Mouse (Mus musculus): ENCODE data around the gene Olfr486.
"Not testable (repeated sequence)": the region's sequence is repeated elsewhere in the genome, so short reads cannot be mapped to it uniquely, and the experiment has no call there.

Olfr486 gene

GRCm38 (mm10) chr7:108172642-108173041 is at the start of gene Olfr486:
Olfr486 (minus strand) TSS chr7:108172742.
- DNase-seq (ENCODE audit: low read depth, low spot score), result not testable (repeated sequence)

DNA sequence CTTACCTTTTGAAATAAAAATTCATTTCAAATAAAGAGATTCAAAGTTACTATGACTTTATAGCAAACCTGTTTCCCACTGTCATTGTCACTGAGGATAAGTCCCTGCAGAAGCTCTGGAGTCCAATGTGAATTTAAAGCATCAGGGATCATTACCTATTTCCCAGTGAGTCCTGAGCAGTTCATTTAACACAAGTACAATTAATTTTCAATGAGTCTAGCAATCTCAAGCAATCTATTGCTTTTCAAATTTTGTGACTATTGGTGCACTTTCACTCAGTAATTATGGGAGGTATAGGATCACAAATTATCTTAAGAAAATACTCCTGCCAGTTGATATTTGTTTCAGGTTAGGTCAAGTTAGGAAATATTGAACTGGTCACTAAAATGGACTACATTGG is 42.0 kb upstream of the Olfr486 start, which contains the start of gene Olfr487:
TSS of gene Olfr487 (minus strand) at position 101 of the 400 bp plus-strand sequence.
- not testable (repeated sequence) for DNase-seq (ENCODE audit: low read depth, low spot score)

- peak; percentile 95 for DNase-seq (ENCODE audit: low read depth, low spot score)
Measured at GRCm38 (mm10) chr7:108196938-108197337, 24.4 kb upstream of the Olfr486 start.

DNA sequence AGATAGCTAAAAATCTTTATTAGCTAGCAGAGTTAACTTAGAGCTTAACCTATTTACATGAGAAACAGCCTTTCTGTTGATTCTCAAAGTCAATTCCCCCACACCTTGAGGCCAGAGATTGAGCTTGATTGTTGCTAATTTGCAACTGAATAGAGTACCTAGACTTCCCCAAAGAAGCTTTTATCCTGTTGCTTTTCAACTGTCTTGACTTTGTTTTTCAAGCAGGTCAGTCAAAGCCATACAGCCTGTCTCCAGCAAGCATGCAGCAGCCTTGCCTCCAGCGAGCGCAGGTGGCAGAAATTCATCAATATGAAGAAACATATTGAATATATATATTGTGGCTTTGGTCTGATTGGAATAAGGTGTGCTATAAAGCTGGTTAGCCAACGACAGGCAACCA is 23.8 kb upstream of the Olfr486 start:
- DNase-seq (ENCODE audit: low read depth, low spot score), result peak; percentile 95

DNA sequence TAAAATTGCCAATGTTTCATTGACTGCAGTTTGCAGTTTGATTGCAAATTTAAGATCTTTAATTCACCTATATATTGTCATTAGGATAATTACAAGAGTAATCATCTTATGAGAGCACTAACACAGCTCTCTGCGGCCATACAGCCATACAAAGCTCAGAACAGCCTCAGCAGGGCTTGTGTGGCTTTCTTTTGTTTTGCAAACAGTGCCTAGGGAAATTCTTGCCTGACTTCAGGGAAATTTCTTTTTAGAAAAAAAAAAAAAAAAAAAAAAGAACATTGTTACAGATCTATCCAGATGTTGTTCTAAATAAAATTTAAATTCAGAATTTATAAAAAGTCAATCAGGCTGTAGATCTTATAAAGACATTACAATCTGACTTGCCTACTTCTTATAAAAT is 20.2 kb upstream of the Olfr486 start:
- DNase-seq (ENCODE audit: low read depth, low spot score), result peak; percentile 31

DNA sequence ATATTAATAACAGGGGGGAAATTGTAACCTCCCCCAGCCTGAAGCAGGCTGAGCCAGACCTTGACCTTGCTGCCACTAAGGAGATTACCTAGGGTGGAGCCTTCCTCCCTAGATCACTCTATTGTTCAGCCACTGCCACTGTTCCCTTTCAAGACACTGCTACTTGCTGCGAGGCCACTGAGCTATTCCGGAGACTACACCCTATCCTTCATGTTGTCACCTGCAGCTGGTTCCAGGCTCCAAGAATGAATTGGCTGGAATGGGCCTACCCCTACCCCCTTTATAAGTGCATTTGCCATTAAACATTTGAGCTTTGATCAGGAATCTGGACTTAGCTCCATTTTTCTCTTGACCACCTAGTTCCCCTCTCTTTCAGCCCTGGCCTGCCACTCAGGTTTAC is 18.7 kb upstream of the Olfr486 start:
- DNase-seq (ENCODE audit: low read depth, low spot score), result peak; percentile 50

GRCm38 (mm10) chr7:108185237-108185636 is 12.7 kb upstream of the Olfr486 start:
- peak; percentile 85 for DNase-seq (ENCODE audit: low read depth, low spot score)

- DNase-seq (ENCODE audit: low read depth, low spot score), result peak; percentile 69
Measured at GRCm38 (mm10) chr7:108184401-108184800, 11.9 kb upstream of the Olfr486 start.

DNA sequence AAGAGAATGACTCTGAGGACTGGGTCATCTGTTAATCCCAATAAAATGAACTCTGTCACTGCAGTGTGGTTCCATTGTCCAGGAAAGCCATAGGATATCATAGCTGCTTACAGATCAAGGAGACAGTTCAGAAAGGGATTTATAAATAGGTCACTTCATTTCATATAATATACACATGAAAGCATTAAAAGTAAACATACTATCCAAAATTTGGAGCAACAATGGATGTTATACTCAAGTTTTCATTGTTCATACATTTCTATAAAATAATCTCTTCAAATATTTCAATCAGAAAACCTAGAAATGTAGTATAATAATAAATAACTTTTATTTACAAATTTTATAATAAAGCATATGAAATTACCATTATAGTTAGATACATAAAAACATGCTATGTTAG is 12.8 kb downstream of the Olfr486 start, which contains the start of gene Olfr485:
TSS of gene Olfr485 (minus strand) at position 101 of the 400 bp plus-strand sequence.
- DNase-seq (ENCODE audit: low read depth, low spot score), result no peak

GRCm38 (mm10) chr7:108127349-108127748 is 45.2 kb downstream of the Olfr486 start, which contains the start of gene Olfr484:
Olfr484 (minus strand) TSS chr7:108127449.
- no peak for DNase-seq (ENCODE audit: low read depth, low spot score)
